Mouse (Mus musculus) erythroblast, embryonic 14.5 days (primary cell): ENCODE data around the gene Tbxas1.

Experiments used
- GATA1 ChIP-seq: IDR thresholded peaks from 2 replicates; pipeline ENCODE4 v1.6.1; 2012; ENCODE audit warnings: low read length, inconsistent platforms, mixed read lengths
- TAL1 ChIP-seq: IDR thresholded peaks from 3 replicates; pipeline ENCODE4 v1.6.1; 2012; ENCODE audit warnings: low read length, inconsistent platforms, mixed read lengths

DNA sequence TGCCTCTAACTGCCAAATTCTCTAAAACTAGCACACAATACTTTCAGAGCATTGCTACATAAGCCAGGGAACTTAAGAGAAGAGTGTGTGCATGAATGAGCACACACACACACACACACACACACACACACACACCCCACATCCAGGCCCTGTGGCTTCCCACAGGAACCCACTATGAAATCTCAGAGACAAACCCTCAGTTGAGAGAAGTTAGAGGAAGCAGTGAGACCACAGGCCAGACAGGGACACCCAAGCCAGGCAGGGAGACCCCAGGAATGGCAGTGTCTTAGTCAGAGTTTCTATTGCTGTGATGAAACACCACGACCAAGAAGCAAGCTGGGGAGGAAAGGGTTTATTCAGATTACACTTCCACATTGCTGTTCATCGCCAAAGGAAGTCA lies 188.3 kb downstream of the Tbxas1 start:
- TF ChIP-seq TAL1 (no peak), GATA1 (no peak)
